Mouse (Mus musculus): ENCODE data around the gene Pogz. TPM values are rescaled to one million over a fixed set of nuclear protein-coding genes. Genes with fewer than 3 reads are reported as not detected.

Pogz gene
- polyA plus RNA-seq, 1 experiment from 2014 or later = 24.1 TPM

GRCm38 (mm10) chr3:94837959-94838496, 661 bp downstream of the Pogz start:
- Histone ChIP-seq H3K4me2 (replicated peaks) (peak overlapping the region; percentile 71), H3K27me3 (no peaks in the 10 kb centered on the region), H3K27ac (peak overlapping the region; percentile 98), H3K36me3 (no peaks in the 10 kb centered on the region), H3K4me3 (peak overlapping the region; percentile 69), H3K9ac (peak overlapping the region; percentile 68), H3K9me3 (replicated peaks) (no peaks in the 10 kb centered on the region), H3K4me1 (peaks cover 18% of the 10 kb centered on the region)
- WGBS = under 1% methylated on average over 42 of the region's 62 CpGs
- peak; percentile 80 for ATAC-seq (ENCODE audit: low FRiP score)

- peak overlapping the region; percentile 69 for H3K4me3 ChIP-seq
- H3K9me3 ChIP-seq (replicated peaks) = no peaks in the 10 kb centered on the region
- peaks cover 18% of the 10 kb centered on the region for H3K4me1 ChIP-seq
- H3K9ac ChIP-seq = peak overlapping the region; percentile 68
- no peaks in the 10 kb centered on the region for H3K27me3 ChIP-seq
- H3K4me2 ChIP-seq (replicated peaks) = peak overlapping the region; percentile 71
- peak overlapping the region; percentile 98 for H3K27ac ChIP-seq
- ATAC-seq (ENCODE audit: low FRiP score) = no peak
- WGBS = 22% methylated on average over 9 of the region's 9 CpGs
- no peaks in the 10 kb centered on the region for H3K36me3 ChIP-seq
Measured at GRCm38 (mm10) chr3:94838631-94839030, 1.3 kb downstream of the Pogz start.

GRCm38 (mm10) chr3:94839101-94839500, 1.7 kb downstream of the Pogz start:
- ATAC-seq (ENCODE audit: low FRiP score) = no peak
- no peaks in the 10 kb centered on the region for H3K27me3 ChIP-seq
- H3K9ac ChIP-seq = peak overlapping the region; percentile 68; the same call in 1 of the 2 replicates
- 70% methylated on average over 5 of the region's 5 CpGs for whole genome bisulfite sequencing
- H3K36me3 ChIP-seq = no peaks in the 10 kb centered on the region
- H3K9me3 ChIP-seq (replicated peaks) = no peaks in the 10 kb centered on the region
- peak overlapping the region; percentile 71 for H3K4me2 ChIP-seq (replicated peaks)
- peak overlapping the region; percentile 69 for H3K4me3 ChIP-seq
- peaks cover 18% of the 10 kb centered on the region for H3K4me1 ChIP-seq
- no peak overlapping the region for H3K27ac ChIP-seq

GRCm38 (mm10) chr3:94847382-94847781, 10.0 kb downstream of the Pogz start:
- Histone ChIP-seq H3K4me2 (replicated peaks) (no peak overlapping the region), H3K36me3 (no peaks in the 10 kb centered on the region), H3K27me3 (no peaks in the 10 kb centered on the region), H3K4me1 (peaks cover 6% of the 10 kb centered on the region; the same call in 1 of the 2 replicates), H3K9me3 (replicated peaks) (no peaks in the 10 kb centered on the region), H3K4me3 (no peak overlapping the region), H3K27ac (no peak overlapping the region), H3K9ac (no peak overlapping the region)
- no peak for ATAC-seq (ENCODE audit: low FRiP score)
- 95% methylated on average over 2 of the region's 2 CpGs for WGBS

- Histone ChIP-seq H3K36me3 (peaks cover 5% of the 10 kb centered on the region), H3K9me3 (replicated peaks) (no peaks in the 10 kb centered on the region), H3K4me3 (no peak overlapping the region), H3K4me1 (peaks cover 6% of the 10 kb centered on the region; the same call in 1 of the 2 replicates), H3K27me3 (no peaks in the 10 kb centered on the region), H3K27ac (no peak overlapping the region), H3K4me2 (replicated peaks) (no peak overlapping the region), H3K9ac (no peak overlapping the region)
- WGBS = 20% methylated on average over 1 of the region's 1 CpGs
- ATAC-seq (ENCODE audit: low FRiP score) = no peak
Measured at GRCm38 (mm10) chr3:94849338-94849737, 12.0 kb downstream of the Pogz start.

GRCm38 (mm10) chr3:94851731-94852130, 14.4 kb downstream of the Pogz start:
- WGBS = 76% methylated on average over 3 of the region's 3 CpGs

GRCm38 (mm10) chr3:94852215-94852614, 14.8 kb downstream of the Pogz start:
- WGBS = 89% methylated on average over 3 of the region's 3 CpGs
- H3K9me3 ChIP-seq (replicated peaks) = no peaks in the 10 kb centered on the region
- peaks cover 3% of the 10 kb centered on the region; the same call in 1 of the 2 replicates for H3K4me1 ChIP-seq
- ATAC-seq (ENCODE audit: low FRiP score) = no peak
- H3K36me3 ChIP-seq = peaks cover 30% of the 10 kb centered on the region
- H3K9ac ChIP-seq = no peak overlapping the region
- no peak overlapping the region for H3K27ac ChIP-seq
- no peak overlapping the region for H3K4me2 ChIP-seq (replicated peaks)
- H3K4me3 ChIP-seq = no peak overlapping the region
- no peaks in the 10 kb centered on the region for H3K27me3 ChIP-seq

More at GRCm38 (mm10) chr3:94851731-94852130, 14.4 kb downstream of the Pogz start:
- Histone ChIP-seq H3K27ac (no peak overlapping the region), H3K4me3 (no peak overlapping the region), H3K4me1 (peaks cover 3% of the 10 kb centered on the region; the same call in 1 of the 2 replicates), H3K9me3 (replicated peaks) (no peaks in the 10 kb centered on the region), H3K36me3 (peaks cover 26% of the 10 kb centered on the region), H3K4me2 (replicated peaks) (no peak overlapping the region), H3K27me3 (no peaks in the 10 kb centered on the region), H3K9ac (no peak overlapping the region)
- ATAC-seq (ENCODE audit: low FRiP score) = no peak

- Histone ChIP-seq H3K9me3 (replicated peaks) (no peaks in the 10 kb centered on the region), H3K27ac (no peak overlapping the region), H3K36me3 (peaks cover 67% of the 10 kb centered on the region), H3K27me3 (no peaks in the 10 kb centered on the region), H3K4me3 (no peak overlapping the region), H3K4me1 (no peaks in the 10 kb centered on the region), H3K9ac (no peak overlapping the region), H3K4me2 (replicated peaks) (no peak overlapping the region)
- no peak for ATAC-seq (ENCODE audit: low FRiP score)
- WGBS = 87% methylated on average over 2 of the region's 2 CpGs
Measured at GRCm38 (mm10) chr3:94859471-94859870, 22.1 kb downstream of the Pogz start.

- Histone ChIP-seq H3K4me2 (replicated peaks) (no peak overlapping the region), H3K9ac (no peak overlapping the region), H3K9me3 (replicated peaks) (no peaks in the 10 kb centered on the region), H3K27me3 (no peaks in the 10 kb centered on the region), H3K36me3 (peaks cover 71% of the 10 kb centered on the region), H3K4me1 (no peaks in the 10 kb centered on the region), H3K4me3 (no peak overlapping the region), H3K27ac (no peak overlapping the region)
- ATAC-seq (ENCODE audit: low FRiP score) = no peak
- 95% methylated on average over 3 of the region's 3 CpGs for WGBS
Measured at GRCm38 (mm10) chr3:94869011-94869410, 31.6 kb downstream of the Pogz start.

GRCm38 (mm10) chr3:94878618-94879017, 41.3 kb downstream of the Pogz start:
- H3K9ac ChIP-seq = no peak overlapping the region
- peaks cover 96% of the 10 kb centered on the region for H3K36me3 ChIP-seq
- H3K27ac ChIP-seq = no peak overlapping the region
- ATAC-seq (ENCODE audit: low FRiP score) = no peak
- no peaks in the 10 kb centered on the region for H3K27me3 ChIP-seq
- H3K4me1 ChIP-seq = no peaks in the 10 kb centered on the region
- 90% methylated on average over 6 of the region's 6 CpGs for WGBS
- no peak overlapping the region for H3K4me3 ChIP-seq
- H3K9me3 ChIP-seq (replicated peaks) = no peaks in the 10 kb centered on the region
- H3K4me2 ChIP-seq (replicated peaks) = no peak overlapping the region

GRCm38 (mm10) chr3:94881840-94882239, 44.5 kb downstream of the Pogz start:
- Histone ChIP-seq H3K4me3 (no peak overlapping the region), H3K4me1 (peaks cover 13% of the 10 kb centered on the region), H3K36me3 (peaks cover 80% of the 10 kb centered on the region), H3K9ac (no peak overlapping the region), H3K9me3 (replicated peaks) (no peaks in the 10 kb centered on the region), H3K4me2 (replicated peaks) (no peak overlapping the region), H3K27ac (no peak overlapping the region), H3K27me3 (no peaks in the 10 kb centered on the region)
- 87% methylated on average over 4 of the region's 4 CpGs for whole genome bisulfite sequencing
- no peak for ATAC-seq (ENCODE audit: low FRiP score)

GRCm38 (mm10) chr3:94882579-94882978, 45.2 kb downstream of the Pogz start:
- no peak overlapping the region for H3K9ac ChIP-seq
- no peak overlapping the region for H3K4me2 ChIP-seq (replicated peaks)
- peaks cover 73% of the 10 kb centered on the region for H3K36me3 ChIP-seq
- WGBS = 89% methylated on average over 3 of the region's 3 CpGs
- no peak overlapping the region for H3K4me3 ChIP-seq
- ATAC-seq (ENCODE audit: low FRiP score) = no peak
- peaks cover 18% of the 10 kb centered on the region for H3K4me1 ChIP-seq
- no peaks in the 10 kb centered on the region for H3K27me3 ChIP-seq
- no peak overlapping the region for H3K27ac ChIP-seq
- no peaks in the 10 kb centered on the region for H3K9me3 ChIP-seq (replicated peaks)

All from hindbrain, embryonic 12.5 days (tissue).